Mouse (Mus musculus) left cerebral cortex, adult 8-10 months (tissue): ENCODE results near the gene Ppp2r3a. TPM values are rescaled to one million over a fixed set of nuclear protein-coding genes. Genes with fewer than 3 reads are reported as not detected.
A peak's percentile ranks its signal among the peaks of the same experiment; 100 is the strongest.

Experiments used
- DNase-seq, 2 experiments: peaks; one replicate each; pipeline ENCODE4 v3.0.0; 2022; ENCODE audit warnings: low spot score in 2 of 2
- total RNA-seq, 4 experiments: library from RNA; stranded (reverse); gene quantifications; 2 replicates each; pipeline ENCODE4 v1.2.4; 2022

Gene Ppp2r3a
- total RNA-seq, result 10 to 100 TPM; 26.1 to 31.9 (median 27.8) TPM

DNA sequence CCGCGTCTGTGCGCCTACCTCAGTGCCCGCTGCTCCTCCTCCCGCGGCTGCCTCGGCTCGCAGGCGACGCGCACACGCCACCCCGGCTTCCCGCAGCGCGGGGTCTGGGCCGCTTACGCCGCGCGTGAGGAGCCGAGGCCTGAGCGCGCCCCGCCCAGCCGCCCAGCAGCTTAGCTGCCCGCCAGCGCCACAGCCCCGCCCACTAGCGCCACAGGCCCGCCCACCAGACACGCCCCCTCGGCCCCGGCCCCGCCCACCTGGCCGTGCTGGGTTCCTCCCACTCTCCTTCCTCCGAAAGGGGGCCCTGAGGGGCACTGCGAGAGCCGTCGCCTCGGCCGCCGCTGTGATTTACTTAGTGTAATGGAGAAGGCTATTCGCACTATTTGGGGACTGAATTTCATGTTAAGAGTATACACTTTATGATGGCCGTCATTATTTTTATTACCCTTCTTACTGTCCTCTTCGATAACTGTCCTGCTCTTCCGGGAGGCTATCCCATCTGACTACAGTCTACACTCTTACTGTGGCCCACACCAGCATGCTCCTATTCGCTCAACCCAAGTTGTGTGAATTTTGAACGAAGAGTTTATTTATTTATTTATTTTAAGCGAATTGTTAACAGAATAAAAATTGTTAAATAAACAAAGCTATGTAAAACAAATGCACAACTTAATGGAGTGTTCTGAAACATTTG is at the start of gene Ppp2r3a:
Ppp2r3a (minus strand) TSS at position 152 of the 694 bp plus-strand sequence.
- peak; percentile 91 to 92 for DNase-seq

DNA sequence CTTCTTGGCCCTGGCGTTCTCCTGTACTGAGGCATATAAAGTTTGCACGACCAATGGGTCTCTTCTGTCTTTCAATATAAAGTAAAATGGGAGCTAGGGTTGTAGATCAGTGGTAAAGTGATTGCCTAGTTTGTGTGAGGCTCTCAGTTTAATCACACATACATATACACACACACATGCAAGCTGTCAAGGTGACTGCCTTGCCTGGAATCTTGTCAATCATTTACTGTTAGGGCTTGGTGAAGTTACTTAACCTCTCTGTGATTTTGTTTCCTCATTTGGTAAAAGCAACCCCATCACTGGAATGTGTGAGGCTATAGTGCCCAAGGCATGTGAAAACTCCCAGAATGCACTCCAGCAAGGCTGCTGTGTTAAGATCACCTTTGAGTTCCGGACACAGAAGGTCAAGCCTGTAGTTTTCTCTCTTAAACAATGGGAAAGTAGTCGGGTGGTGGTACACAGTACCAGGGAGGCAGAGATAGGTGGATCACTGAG is 48.9 kb upstream of the Ppp2r3a start:
- DNase-seq, result no peak

DNA sequence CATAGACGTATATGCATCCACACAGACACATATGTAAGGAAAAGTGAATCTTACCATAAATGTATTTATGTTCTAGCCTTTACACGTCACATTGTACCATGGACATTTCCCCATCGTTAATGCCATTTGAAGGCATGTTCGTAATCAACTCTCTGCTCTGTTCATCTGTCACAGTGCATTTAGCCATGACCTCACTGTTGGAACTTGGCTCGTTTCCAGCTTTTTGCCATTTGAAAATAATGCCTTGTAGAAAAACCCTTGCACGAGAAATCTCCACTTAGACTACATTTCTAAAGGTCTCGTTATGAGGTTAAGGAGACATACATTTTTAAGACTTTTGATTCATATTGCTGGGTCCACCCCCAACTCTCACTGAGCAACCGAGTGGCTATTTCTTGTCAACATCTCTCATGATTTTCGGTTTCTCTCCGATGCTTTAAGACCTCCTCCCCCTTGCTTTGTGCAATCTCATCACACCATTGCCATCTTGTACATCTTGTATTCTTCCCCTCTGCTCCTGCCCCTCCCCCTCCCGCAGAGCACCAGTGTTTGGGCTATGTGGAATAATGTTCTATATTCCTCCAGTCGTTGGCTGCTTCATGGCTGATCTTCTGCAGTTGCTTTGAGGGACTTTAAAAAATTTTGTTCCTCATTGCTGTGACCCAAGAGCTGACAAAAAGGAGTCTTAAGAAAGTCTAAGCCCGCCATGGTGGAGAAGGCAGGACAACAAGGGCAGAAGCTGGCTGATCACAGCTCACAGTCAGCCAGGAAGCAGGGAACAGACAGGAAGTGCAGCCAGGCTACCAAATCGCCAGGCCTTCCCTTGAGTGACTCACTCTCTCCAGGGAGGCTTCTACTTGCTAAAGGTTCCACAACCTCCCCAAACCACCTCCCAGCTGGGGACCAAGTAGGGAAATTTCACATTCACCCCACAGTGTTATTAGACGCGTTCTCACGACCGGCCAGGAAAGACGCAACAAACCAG is 40.4 kb upstream of the Ppp2r3a start:
- no peak for DNase-seq

DNA sequence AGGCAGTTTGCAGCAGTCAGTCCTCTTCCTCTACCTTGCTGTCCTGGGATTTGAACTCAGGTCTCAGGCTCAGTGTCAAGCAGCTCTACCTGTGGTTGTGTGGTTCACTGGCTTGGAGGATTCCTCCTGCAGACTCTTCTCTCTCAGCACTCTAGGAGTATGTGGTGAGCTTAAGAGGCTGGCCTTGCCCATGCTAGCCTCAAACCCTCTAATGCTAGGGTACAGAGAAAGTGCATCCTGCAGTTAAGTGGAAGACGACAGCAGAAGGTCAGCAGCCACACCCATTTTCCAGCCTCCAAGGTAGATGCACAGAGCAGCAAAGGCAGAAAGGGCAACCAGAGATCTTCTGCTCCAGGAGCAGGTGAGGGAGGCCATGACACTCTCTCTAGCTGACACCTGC is 39.3 kb upstream of the Ppp2r3a start:
- no peak for DNase-seq

DNA sequence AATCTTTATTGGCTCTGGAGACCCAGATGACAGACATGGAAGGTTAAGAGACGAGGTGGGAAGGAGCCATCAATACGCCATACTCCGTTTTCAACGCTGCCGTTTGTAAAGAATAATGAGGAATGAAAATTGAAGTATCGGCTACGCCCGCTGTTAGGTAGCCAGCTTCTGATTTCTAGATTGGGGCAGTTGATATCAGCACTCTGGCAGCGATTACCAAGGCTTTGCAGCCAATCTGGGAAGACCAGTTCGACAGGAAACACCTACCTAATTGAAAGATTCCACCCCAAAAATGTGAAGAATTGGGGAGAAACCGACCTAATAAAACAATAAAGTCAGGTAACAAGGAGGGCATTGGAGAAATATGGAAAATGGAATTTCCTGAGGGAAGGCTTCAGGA is 38.2 kb upstream of the Ppp2r3a start:
- no peak for DNase-seq

DNA sequence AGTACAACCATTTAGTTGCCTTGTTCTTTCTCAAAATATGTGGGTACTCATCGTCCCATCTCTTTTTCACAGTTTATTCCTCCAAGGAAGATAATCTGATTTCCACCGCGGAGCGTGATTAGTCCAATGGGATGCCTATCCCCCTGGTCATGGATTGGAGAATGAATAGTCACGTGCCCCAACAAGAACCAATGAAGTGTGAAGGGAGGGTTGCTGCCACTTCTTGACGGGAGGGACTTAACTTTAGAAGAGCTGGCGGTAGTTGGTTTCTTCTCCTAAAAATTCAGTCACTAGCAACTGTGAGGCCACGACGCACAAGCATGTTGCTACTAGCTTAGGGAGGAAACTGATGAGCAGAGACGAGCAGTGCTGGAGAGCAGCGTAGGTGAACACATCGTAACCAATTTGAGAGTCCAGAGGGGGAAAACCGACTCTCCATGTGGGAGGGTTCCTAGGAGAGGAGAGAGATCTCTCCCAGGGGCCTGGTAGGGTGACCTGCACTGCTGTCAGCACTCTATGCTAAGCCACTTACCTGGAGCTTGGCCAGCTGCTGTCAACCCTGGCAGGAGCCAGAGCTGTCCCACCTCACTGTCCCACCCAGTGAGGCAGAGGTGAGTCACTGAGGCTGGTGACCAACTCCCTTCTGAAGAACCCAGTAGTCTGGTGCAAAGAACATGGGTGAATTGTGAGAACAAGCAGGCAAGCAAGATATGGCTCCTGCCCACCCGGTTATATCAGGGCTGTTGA is 37.5 kb upstream of the Ppp2r3a start:
- no peak for DNase-seq

DNA sequence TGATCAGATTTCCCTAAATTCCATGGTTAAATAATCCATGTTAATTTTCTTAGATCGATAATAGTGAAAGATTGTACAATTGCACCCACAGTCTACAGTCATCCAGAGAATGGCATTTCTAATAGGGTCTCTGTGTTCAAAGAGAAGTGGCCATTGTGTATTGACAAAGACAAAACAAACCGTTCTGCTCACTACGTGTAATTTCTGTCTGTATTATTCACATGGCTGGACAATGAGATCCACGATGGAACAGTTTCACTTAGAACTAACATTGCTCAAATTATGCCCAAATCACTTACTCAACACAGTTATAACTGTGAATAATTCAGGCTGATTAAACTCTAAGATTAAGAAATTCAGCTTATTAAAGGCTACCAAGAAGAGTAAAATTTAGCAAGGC is 35.2 kb upstream of the Ppp2r3a start:
- DNase-seq, result no peak

DNA sequence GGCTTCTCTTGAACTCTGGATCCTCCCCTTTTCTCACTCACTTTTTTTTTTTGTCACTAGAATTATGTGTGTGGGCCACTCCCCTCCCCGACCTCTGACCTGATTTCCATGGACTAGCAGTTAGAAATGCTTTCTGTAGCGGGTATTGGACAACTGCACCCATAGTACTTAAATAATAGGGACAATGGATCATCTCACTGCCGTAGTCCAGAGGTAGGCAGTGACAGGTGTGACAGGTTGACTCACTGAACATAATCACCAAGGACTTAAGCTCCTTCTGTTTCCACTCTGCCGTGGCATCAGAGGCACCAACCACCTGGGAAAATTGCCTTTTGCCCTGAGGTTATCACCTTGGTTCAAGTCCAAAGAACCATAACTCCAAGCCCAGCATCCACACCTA is 32.5 kb upstream of the Ppp2r3a start:
- DNase-seq, result no peak

DNA sequence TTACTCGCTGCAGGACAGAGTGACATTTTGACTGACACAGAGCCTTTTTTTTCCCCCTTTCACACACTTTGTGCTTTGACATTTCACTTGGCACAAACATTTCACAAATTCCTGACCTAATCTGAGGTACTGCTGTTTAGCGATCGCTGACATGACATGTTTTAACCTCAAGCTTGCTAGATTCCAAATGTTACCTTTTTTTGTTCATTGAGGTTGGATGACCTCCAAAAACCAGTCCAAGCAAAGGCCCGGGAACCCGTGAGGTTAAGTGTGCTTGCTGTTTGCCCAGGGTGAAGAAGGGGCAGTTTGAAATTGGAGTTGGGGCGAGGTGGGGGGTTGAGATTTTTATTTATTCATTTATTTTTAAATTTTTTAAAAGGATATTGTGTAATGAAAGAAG is 31.1 kb upstream of the Ppp2r3a start:
- DNase-seq, result no peak

DNA sequence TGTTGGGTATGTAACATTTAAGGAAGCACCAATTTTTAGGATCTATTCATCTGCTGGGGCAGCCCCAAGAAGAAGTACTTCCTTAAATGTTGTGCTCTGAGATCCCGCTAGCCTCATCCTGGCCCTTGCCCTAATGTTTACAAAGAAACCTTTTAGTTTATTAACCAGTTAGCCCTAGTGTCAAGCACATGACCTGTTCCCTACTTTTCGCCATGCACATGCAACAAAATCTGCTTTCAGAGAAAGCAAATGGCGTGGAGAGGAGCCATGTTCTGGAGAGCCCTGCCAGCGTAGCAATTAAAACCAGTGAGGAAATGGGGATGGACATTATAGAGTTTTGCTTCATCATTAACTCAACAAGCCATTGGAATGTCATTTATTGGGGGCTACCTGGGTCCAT is 30.3 kb upstream of the Ppp2r3a start:
- no peak for DNase-seq

DNA sequence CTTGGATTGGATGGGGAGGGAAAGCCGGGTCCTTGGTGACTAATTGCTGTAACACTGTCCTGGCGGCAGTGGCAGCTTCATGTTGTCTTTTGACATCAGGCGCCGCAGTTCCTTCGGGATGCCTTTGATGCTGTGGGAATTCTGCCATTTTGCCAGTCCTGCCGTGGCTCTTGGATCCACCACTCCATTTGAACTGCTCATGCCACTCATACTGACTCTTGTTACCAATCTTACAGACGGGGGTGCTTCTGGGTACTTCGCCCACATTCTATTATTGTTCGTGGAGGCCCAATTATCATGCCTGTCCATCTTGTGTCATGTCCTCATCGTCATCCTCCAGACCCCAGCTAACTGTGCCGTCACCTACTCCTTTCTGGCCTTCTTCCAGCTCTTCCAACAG is 29.7 kb upstream of the Ppp2r3a start:
- DNase-seq, result no peak

DNA sequence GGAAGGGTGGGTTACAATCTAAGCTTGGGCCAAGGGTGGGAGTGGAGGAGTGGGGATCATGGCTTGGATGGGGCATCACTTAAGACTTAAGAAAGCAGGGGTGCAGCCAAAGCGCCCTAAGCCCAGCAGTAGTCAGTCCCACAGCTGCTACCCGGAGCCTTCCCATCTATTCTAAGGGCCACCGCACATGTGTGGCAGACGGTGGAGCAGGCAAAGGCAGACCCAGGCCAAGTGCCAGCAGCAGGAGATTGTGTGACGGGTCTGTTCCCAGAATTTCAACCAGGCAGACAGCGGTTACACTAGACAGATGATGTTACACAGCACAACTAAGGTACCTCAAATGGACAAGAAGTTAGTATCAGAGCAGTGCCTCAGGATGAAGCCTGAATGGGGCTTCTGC is 29.3 kb upstream of the Ppp2r3a start:
- DNase-seq, result no peak

DNA sequence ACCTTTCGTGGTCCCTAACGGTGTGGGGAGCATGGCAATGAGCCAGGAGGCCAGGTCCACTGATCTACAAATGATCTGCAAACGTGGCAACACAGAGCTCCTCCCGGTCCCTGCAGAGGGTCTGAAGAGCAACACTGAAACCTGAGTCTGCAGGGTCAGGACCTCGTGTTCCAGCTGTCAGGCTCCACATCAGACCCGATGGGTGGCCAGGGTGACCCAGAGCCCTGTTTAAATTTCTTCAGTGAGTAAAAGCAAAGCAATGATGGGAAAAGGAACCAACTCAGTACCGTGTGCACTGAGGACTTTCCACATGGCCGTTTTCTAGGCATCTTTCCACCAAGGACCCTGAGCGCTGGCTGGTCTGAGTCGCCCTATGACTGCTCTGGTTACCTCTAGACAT is 28.6 kb upstream of the Ppp2r3a start:
- DNase-seq, result no peak

DNA sequence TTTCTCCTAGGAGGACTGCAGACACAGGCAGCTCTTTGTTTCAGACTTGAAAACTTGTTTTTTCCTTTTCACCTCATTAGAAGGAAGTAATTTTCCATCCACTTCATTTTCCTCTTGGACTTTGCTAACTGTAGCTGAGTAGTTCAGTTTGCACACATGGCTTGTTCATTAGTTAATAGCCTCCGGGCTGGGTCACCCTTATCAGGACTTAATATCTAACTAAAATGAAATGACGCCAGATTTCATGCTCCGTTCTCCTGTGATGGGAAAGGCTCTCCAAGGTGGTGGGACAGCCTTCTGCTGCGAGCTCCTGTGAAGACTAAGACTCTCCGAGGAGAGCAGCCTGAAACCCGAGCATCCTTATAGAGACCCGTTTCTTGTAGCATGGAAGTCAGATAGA is 21.1 kb upstream of the Ppp2r3a start:
- DNase-seq, result no peak

DNA sequence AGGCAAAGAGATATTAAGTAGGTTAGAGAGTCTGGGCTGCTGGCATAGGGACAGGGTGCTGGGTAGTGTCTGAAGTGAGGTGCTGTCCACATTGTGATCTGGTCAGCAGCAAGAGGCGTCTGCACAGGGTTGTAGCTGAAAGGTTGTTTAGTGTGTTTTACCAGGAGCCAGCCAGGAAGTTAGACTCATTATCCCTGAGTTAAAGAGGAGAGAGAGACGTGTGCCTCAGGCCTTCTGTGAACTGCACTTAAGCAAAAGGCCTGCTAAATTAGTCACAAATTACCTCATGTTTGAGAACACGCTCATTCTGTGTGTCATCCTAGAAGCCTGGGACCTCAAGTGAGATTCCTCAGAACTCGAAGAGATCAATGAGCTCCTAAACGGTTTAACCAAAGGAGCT is 18.4 kb upstream of the Ppp2r3a start:
- no peak for DNase-seq

DNA sequence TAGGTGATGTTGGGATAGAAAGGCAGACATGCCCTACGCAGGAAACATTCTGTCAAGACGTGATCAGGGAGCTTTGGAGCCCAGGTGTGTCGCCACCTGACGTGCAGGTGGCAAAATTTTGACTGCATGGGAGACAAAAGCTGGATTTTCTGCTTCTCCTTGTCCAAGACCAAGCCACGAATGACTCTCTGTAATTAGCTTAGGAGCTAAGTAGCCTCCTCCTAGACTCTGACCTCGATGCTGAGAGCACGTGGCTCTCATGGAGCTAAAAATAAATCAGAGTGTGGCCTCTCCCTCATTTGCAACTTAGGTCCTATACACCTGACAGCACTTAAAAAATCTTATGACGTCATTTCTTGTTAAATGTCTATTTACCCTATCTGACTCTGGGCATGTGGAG is 14.4 kb upstream of the Ppp2r3a start:
- no peak for DNase-seq

DNA sequence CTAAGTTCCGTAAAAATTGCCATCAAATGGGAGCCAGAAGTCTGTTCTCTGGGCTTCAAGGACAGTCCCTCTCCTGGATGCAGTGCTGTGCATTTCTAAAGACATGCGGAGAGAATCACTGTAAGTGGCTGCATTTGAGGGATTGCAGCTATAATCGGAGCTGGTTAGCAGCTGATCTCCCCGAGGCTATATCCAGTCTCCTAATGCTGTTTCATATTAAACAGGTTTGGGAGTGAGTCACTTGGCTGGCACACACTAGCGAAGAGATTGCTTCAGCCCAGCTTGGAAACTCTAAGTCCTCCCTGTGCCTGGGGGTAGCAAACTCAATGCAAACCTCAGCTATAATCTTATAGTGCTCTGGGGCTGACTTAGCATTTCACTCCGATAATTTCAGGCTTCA is 14.0 kb upstream of the Ppp2r3a start:
- peak in 1 of 2 experiments; percentile 34 for DNase-seq

DNA sequence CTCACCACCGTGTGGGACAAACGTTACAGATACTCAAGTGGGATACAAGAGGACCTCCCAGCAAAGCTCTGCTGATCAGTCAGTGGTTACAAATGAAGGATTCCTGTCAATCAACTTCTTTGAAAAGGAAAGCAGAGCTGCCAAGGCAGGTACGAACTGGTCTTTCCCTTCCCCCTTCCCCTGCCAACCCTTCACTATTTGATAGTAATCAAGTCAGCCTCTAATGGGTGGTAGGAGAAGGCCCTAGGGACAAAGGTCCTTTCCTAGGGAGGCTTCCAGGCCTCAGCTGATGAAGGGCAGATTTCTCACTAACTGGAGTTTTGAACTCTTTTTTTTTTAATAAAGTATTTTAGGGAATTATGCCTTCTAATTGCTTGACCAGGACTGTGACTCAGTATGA is 11.2 kb upstream of the Ppp2r3a start:
- no peak for DNase-seq

DNA sequence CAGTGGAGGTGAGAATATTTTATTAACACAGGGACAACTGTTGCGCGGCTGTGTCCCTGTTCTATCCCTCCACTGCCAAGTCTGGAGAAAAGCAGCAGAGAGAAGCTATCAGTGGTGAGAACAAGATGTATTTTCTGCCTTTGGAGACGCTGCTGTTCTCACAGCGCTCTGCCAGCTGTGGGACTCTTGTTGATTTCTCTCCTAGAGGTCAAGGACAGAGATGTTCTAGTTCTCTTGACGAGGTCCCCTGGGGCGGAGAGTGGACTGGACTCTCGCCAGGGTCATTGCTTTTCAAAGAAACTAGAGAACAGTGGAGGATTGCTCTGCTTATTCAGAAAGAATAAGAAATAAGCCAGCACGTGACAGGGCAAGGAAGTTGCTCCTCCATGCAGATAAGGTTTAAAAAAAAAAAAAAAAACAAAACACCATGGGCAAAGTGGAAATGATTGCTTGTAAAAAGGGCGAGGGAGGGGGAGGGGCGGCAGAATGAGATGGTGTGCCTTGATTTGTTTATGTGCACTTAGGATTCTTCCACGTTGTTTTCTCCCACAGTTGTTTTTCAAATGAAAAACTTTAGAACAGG is 10.5 kb upstream of the Ppp2r3a start:
- DNase-seq, result no peak

DNA sequence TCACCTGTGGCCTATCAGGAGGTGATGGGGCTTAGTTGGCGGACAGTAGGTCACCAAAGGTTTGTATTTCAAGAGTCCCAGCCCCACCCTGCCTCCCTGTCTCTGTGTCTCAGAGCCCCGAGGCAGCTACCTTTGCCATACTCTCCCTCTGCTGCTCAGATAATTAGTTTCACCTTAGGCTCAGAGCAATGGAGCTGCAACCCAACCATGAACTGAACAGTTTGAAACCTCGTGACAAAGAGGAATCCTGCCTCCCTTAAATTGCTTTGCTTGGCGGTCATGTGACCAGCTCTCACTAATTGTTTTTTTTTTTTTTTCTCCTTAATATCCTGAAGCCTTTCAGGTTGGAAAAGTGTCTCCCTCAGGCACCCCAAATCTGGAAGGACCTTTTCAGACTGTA is 9.8 kb upstream of the Ppp2r3a start:
- no peak for DNase-seq

DNA sequence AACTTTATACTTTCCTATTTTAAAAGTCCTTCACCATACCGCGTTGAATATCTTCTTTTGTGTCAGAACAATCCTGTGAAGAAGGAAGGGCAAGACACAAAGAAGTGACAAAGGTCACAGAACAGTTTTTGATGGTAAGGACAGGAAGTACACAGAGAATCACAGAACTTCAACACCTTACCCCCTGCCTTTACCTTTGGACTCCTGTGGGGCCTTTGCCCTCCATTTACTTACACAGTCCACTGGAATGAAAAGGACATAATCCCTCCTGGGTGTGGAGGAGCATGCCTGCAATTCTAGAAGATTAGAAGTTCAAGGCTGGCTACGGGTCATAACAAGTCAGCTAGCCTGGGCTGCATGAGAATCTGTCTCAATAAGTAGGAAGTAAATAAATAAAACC is 1.5 kb upstream of the Ppp2r3a start:
- no peak for DNase-seq
